Mouse (Mus musculus) CD4-positive, CD25-positive, alpha-beta regulatory T cell, adult 2 months (primary cell): ENCODE measurements around the gene Unc5cl.
A peak's percentile ranks its signal among the peaks of the same experiment; 100 is the strongest.

Experiments used
- DNase-seq: peaks from one replicate; pipeline ENCODE4 v3.0.0-alpha.2; 2012; ENCODE audit warnings: low read depth, low spot score

The Unc5cl gene

GRCm38 (mm10) chr17:48432158-48432980 is 22.3 kb upstream of the Unc5cl start, which contains the start of gene Apobec2:
TSS of gene Apobec2 (minus strand) at chr17:48432930.
- DNase-seq, result peak; percentile 50

- DNase-seq, result no peak
These were observed 21.6 kb upstream of the Unc5cl start for GRCm38 (mm10) chr17:48433006-48433655.

- DNase-seq, result peak; percentile 33
These were observed 20.9 kb upstream of the Unc5cl start for GRCm38 (mm10) chr17:48433689-48434330.

GRCm38 (mm10) chr17:48434479-48434878 is 20.2 kb upstream of the Unc5cl start:
- DNase-seq, result no peak

GRCm38 (mm10) chr17:48436487-48436886 is 18.2 kb upstream of the Unc5cl start:
- DNase-seq, result no peak

GRCm38 (mm10) chr17:48437421-48437911 is 17.2 kb upstream of the Unc5cl start:
- no peak for DNase-seq

- no peak for DNase-seq
These were observed 11.8 kb upstream of the Unc5cl start for GRCm38 (mm10) chr17:48442745-48443457.

- DNase-seq, result no peak
These were observed 11.1 kb upstream of the Unc5cl start for GRCm38 (mm10) chr17:48443542-48444145.

- DNase-seq, result no peak
These were observed 7.0 kb upstream of the Unc5cl start for GRCm38 (mm10) chr17:48447675-48448074.

GRCm38 (mm10) chr17:48450666-48451352 is 3.9 kb upstream of the Unc5cl start:
- DNase-seq, result no peak

GRCm38 (mm10) chr17:48451353-48451675 is 3.4 kb upstream of the Unc5cl start, which contains the start of gene Tspo2:
TSS of gene Tspo2 (minus strand) at chr17:48451522.
- no peak for DNase-seq

GRCm38 (mm10) chr17:48451753-48452444 is 2.8 kb upstream of the Unc5cl start:
- DNase-seq, result no peak

GRCm38 (mm10) chr17:48453489-48453888 is 1.2 kb upstream of the Unc5cl start:
- DNase-seq, result peak; percentile 40

GRCm38 (mm10) chr17:48454190-48454589 is 511 bp upstream of the Unc5cl start:
- DNase-seq, result no peak

GRCm38 (mm10) chr17:48455955-48456354 is 1.3 kb downstream of the Unc5cl start:
- no peak for DNase-seq

GRCm38 (mm10) chr17:48457971-48458653 is 3.4 kb downstream of the Unc5cl start:
- DNase-seq, result no peak

- peak; percentile 87 for DNase-seq
These were observed 7.4 kb downstream of the Unc5cl start for GRCm38 (mm10) chr17:48462096-48462495.

- DNase-seq, result peak; percentile 72
These were observed 8.7 kb downstream of the Unc5cl start for GRCm38 (mm10) chr17:48463391-48463790.

- DNase-seq, result peak; percentile 68
These were observed 12.2 kb downstream of the Unc5cl start for GRCm38 (mm10) chr17:48466769-48467394.
